Mouse (Mus musculus) midbrain, postnatal 0 days (tissue): ENCODE results near the gene Irx1. TPM values are rescaled to one million over a fixed set of nuclear protein-coding genes. Genes with fewer than 3 reads are reported as not detected.

Source experiments
- ATAC-seq: fragments of 200-750 bp; cut with Nextera tagmentation; 2 replicates; pipeline ENCODE4 v1.8.0; 2017; ENCODE audit warnings: moderate number of reproducible peaks, mild to moderate bottlenecking, moderate TSS enrichment, moderate library complexity; ENCODE audit not compliant: low FRiP score
- DNase-seq: peaks from one replicate; pipeline ENCODE4 v3.0.0-alpha.2; 2015; ENCODE audit warnings: low spot score
- H3K27ac ChIP-seq: fragments of 300-500 bp; sonication (generic); 2 replicates; pipeline ENCODE4 v1.5.1; 2014; ENCODE audit warnings: low read depth, mild to moderate bottlenecking, low read length, mixed read lengths
- H3K27me3 ChIP-seq: fragments of 300-500 bp; sonication (generic); 2 replicates; pipeline ENCODE4 v1.6.1; 2014; ENCODE audit warnings: low read length, control low read depth, mixed read lengths; ENCODE audit not compliant: insufficient read depth
- H3K36me3 ChIP-seq: fragments of 300-500 bp; sonication (generic); 2 replicates; pipeline ENCODE4 v1.6.1; 2014; ENCODE audit warnings: low read length, control low read depth, mixed read lengths; ENCODE audit not compliant: insufficient read depth
- H3K4me1 ChIP-seq: fragments of 300-500 bp; sonication (generic); 2 replicates; pipeline ENCODE4 v1.6.1; 2014; ENCODE audit warnings: mild to moderate bottlenecking, control low read depth, antibody characterized with exemption, low read length, mixed read lengths; ENCODE audit not compliant: insufficient read depth
- H3K4me2 ChIP-seq: fragments of 300-500 bp; sonication (generic); 2 replicates; pipeline ENCODE4 v1.6.1; 2014; ENCODE audit warnings: low read depth, mild to moderate bottlenecking, low read length, mixed read lengths; ENCODE audit not compliant: poor library complexity, severe bottlenecking
- H3K4me3 ChIP-seq: fragments of 300-500 bp; sonication (generic); 2 replicates; pipeline ENCODE4 v1.5.1; 2014; ENCODE audit warnings: low read depth, mild to moderate bottlenecking, low read length, moderate library complexity
- H3K9ac ChIP-seq: fragments of 300-500 bp; sonication (generic); replicated peaks from 2 replicates; pipeline ENCODE4 v1.6.1; 2014; ENCODE audit warnings: mild to moderate bottlenecking, low read length, moderate library complexity, mixed read lengths; ENCODE audit not compliant: poor library complexity, severe bottlenecking
- H3K9me3 ChIP-seq: fragments of 300-500 bp; sonication (generic); 2 replicates; pipeline ENCODE4 v1.6.1; 2016; ENCODE audit warnings: low read length, control low read depth
- CTCF ChIP-seq: IDR thresholded peaks from 2 replicates; pipeline ENCODE4 v1.5.1; 2016; ENCODE audit warnings: antibody characterized with exemption, mild to moderate bottlenecking
- WGBS: fragments of 180-500 bp; shearing (Covaris S2); extraction: QIAGEN DNeasy Blood & Tissue Kit; methylation state at CpG from one replicate; pipeline ENCODE4 v1.1.7; 2014; 5-methylcytosine and 5-hydroxymethylcytosine counted together
- polyA plus RNA-seq: library from polyadenylated mRNA; unstranded; fragments of >200 nt; fragmentation: Nextera tagmentation; extraction: Ambion mirVana; gene quantifications from 2 replicates; pipeline ENCODE4 v1.2.1, GENCODE M21; 2015
- total RNA-seq: library from RNA; depleted of rRNA; stranded (reverse); fragments of >200 nt; gene quantifications from 2 replicates; pipeline ENCODE4 v1.2.3, GENCODE M21; 2014

Gene Irx1
- total and polyA plus RNA-seq, 2 experiments from 2014 or later, result 9.1 to 93.0 TPM

GRCm38 (mm10) chr13:71951966-71952365 lies 11.6 kb downstream of the Irx1 start:
- H3K4me2 ChIP-seq, result peak overlapping the region; percentile 13; the same call in 1 of the 2 replicates
- TF ChIP-seq CTCF, result no peak
- ATAC-seq (no peak), DNase-seq (peak; percentile 62)
- H3K4me1 ChIP-seq, result peaks cover 12% of the 10 kb centered on the region
- H3K27me3 ChIP-seq, result peaks cover 4% of the 10 kb centered on the region; the same call in 1 of the 2 replicates
- H3K27ac ChIP-seq, result peak overlapping the region; percentile 47
- H3K36me3 ChIP-seq, result no peaks in the 10 kb centered on the region; the same call in 1 of the 2 replicates
- no peak overlapping the region for H3K9ac ChIP-seq
- peak overlapping the region; percentile 6; the same call in 1 of the 2 replicates for H3K4me3 ChIP-seq
- no peaks in the 10 kb centered on the region for H3K9me3 ChIP-seq
- 14% methylated on average over 11 of the region's 11 CpGs for WGBS

- DNase-seq, result no peak
- TF ChIP-seq CTCF, result no peak
- Histone ChIP-seq H3K4me2 (no peak overlapping the region), H3K9ac (no peak overlapping the region), H3K27ac (no peak overlapping the region), H3K36me3 (no peaks in the 10 kb centered on the region; the same call in 1 of the 2 replicates), H3K27me3 (0 out of 2 replicates have a peak, but pooled peaks cover 4% of the 10 kb centered on the region), H3K4me1 (peaks cover 12% of the 10 kb centered on the region), H3K4me3 (no peak overlapping the region), H3K9me3 (no peaks in the 10 kb centered on the region)
- WGBS, result 77% methylated on average over 5 of the region's 5 CpGs
- no peak for ATAC-seq
Observed at GRCm38 (mm10) chr13:71949859-71950258, 13.7 kb downstream of the Irx1 start.

- Histone ChIP-seq H3K27ac (no peak overlapping the region), H3K27me3 (no peaks in the 10 kb centered on the region), H3K36me3 (no peaks in the 10 kb centered on the region), H3K4me1 (no peaks in the 10 kb centered on the region), H3K9me3 (no peaks in the 10 kb centered on the region), H3K4me2 (no peak overlapping the region), H3K4me3 (no peak overlapping the region), H3K9ac (no peak overlapping the region)
- no peak for TF ChIP-seq CTCF
- ATAC-seq, result no peak
- DNase-seq, result no peak
- 77% methylated on average over 3 of the region's 3 CpGs for WGBS
Observed at GRCm38 (mm10) chr13:71910361-71910760, 53.2 kb downstream of the Irx1 start.
